Mouse (Mus musculus) bone marrow macrophage, adult 2 months (primary cell): Measurements from ENCODE around the gene Ccdc157. TPM values are rescaled to one million over a fixed set of nuclear protein-coding genes. Genes with fewer than 3 reads are reported as not detected.

ENCODE experiments used
- H3K27ac ChIP-seq: 2 replicates; pipeline ENCODE4 v1.5.1; 2012; ENCODE audit warnings: low read depth, low read length; ENCODE audit not compliant: insufficient read depth
- H3K4me1 ChIP-seq: 2 replicates; pipeline ENCODE4 v1.6.1; 2012; ENCODE audit warnings: low read length; ENCODE audit not compliant: control insufficient read depth, insufficient read depth
- H3K4me3 ChIP-seq: 2 replicates; pipeline ENCODE4 v1.5.1; 2012; ENCODE audit warnings: mild to moderate bottlenecking, low read length, moderate library complexity; ENCODE audit not compliant: insufficient read depth
- CTCF ChIP-seq: IDR thresholded peaks from 2 replicates; pipeline ENCODE4 v1.5.1; 2012; ENCODE audit warnings: low read depth, mild to moderate bottlenecking, low read length, moderate library complexity
- POLR2A ChIP-seq: IDR thresholded peaks from 2 replicates; pipeline ENCODE4 v1.6.1; 2012; ENCODE audit warnings: mild to moderate bottlenecking, low read depth, low read length, borderline replicate concordance
- polyA plus RNA-seq: library from polyadenylated mRNA; stranded (reverse); fragments of >200 nt; gene quantifications from 2 replicates; pipeline ENCODE4 v1.2.4, GENCODE M21; 2012; ENCODE audit not compliant: missing spikeins, insufficient read depth, insufficient read length

Gene Ccdc157
- polyA plus RNA-seq, 1 experiment = 2.3 TPM

- Histone ChIP-seq H3K27ac (no peak overlapping the region), H3K4me3 (no peak overlapping the region), H3K4me1 (no peaks in the 10 kb centered on the region; the same call in 1 of the 2 replicates)
- no peak for TF ChIP-seq CTCF
- no peak for TF ChIP-seq POLR2A
Observed at GRCm38 (mm10) chr11:4105444-4105843, 54.6 kb downstream of the Ccdc157 start.

GRCm38 (mm10) chr11:4104989-4105388, 55.1 kb downstream of the Ccdc157 start:
- Histone ChIP-seq H3K4me1 (no peaks in the 10 kb centered on the region; the same call in 1 of the 2 replicates), H3K27ac (no peak overlapping the region), H3K4me3 (no peak overlapping the region)
- TF ChIP-seq POLR2A (no peak), CTCF (no peak)

- TF ChIP-seq CTCF = no peak
- TF ChIP-seq POLR2A = no peak
- Histone ChIP-seq H3K4me1 (no peaks in the 10 kb centered on the region; the same call in 1 of the 2 replicates), H3K27ac (no peak overlapping the region), H3K4me3 (no peak overlapping the region)
Observed at GRCm38 (mm10) chr11:4103522-4103921, 56.6 kb downstream of the Ccdc157 start.

GRCm38 (mm10) chr11:4101851-4102250, 58.2 kb downstream of the Ccdc157 start:
- no peak overlapping the region for H3K27ac ChIP-seq
- H3K4me1 ChIP-seq = peaks cover 4% of the 10 kb centered on the region
- no peak overlapping the region for H3K4me3 ChIP-seq
- TF ChIP-seq CTCF = no peak

- peaks cover 9% of the 10 kb centered on the region for H3K4me1 ChIP-seq
- no peak overlapping the region for H3K27ac ChIP-seq
- TF ChIP-seq CTCF (no peak), POLR2A (no peak)
- no peak overlapping the region for H3K4me3 ChIP-seq
Observed at GRCm38 (mm10) chr11:4099447-4099846, 60.6 kb downstream of the Ccdc157 start.

- Histone ChIP-seq H3K27ac (no peak overlapping the region), H3K4me1 (peaks cover 9% of the 10 kb centered on the region), H3K4me3 (no peak overlapping the region)
- TF ChIP-seq POLR2A = no peak
- TF ChIP-seq CTCF = no peak
Observed at GRCm38 (mm10) chr11:4098816-4099215, 61.3 kb downstream of the Ccdc157 start.

GRCm38 (mm10) chr11:4098120-4098519, 62.0 kb downstream of the Ccdc157 start:
- Histone ChIP-seq H3K27ac (no peak overlapping the region), H3K4me1 (peaks cover 9% of the 10 kb centered on the region), H3K4me3 (no peak overlapping the region)
- no peak for TF ChIP-seq CTCF
- no peak for TF ChIP-seq POLR2A

GRCm38 (mm10) chr11:4097091-4097621, 62.9 kb downstream of the Ccdc157 start:
- no peak for TF ChIP-seq POLR2A
- Histone ChIP-seq H3K4me3 (peak overlapping the region; percentile 68), H3K4me1 (peaks cover 9% of the 10 kb centered on the region), H3K27ac (peak overlapping the region; percentile 60)

GRCm38 (mm10) chr11:4096054-4096984, 63.8 kb downstream of the Ccdc157 start:
- Histone ChIP-seq H3K4me1 (peaks cover 9% of the 10 kb centered on the region), H3K27ac (peak overlapping the region; percentile 61)

More at GRCm38 (mm10) chr11:4096054-4096984, 63.8 kb downstream of the Ccdc157 start:
- TF ChIP-seq CTCF = no peak
- TF ChIP-seq POLR2A = no peak
- H3K4me3 ChIP-seq = peak overlapping the region; percentile 68
